Mouse (Mus musculus) ES-E14 (cell line): ENCODE measurements at regions not wholly inside any gene's neighbourhood (a gene's known extent, or its start where the extent isn't known, plus 50 kb on each side); places are given as distances from the start of the nearest gene placed in this dataset.

ENCODE experiments used
- DNase-seq: peaks from one replicate; pipeline ENCODE4 v3.0.0-alpha.2; 2013; ENCODE audit warnings: low read depth, low spot score
- H3K27ac ChIP-seq: 2 replicates; pipeline ENCODE4 v1.5.1; 2012; ENCODE audit warnings: low read depth, mild to moderate bottlenecking, low read length, moderate library complexity, mixed read lengths; ENCODE audit not compliant: poor library complexity, insufficient read depth, severe bottlenecking
- H3K36me3 ChIP-seq: 2 replicates; pipeline ENCODE4 v1.6.1; 2012; ENCODE audit warnings: mild to moderate bottlenecking, low read length, moderate library complexity, mixed read lengths; ENCODE audit not compliant: control insufficient read depth, poor library complexity, insufficient read depth, severe bottlenecking
- H3K4me1 ChIP-seq, 2 experiments: fragments of 150-350 bp in 1 of 2; sonication (generic) in 1 of 2; 2 replicates each; pipeline ENCODE4 v1.6.1; 2012; ENCODE audit warnings: low read length in 2 of 2, mild to moderate bottlenecking in 1 of 2, mixed read lengths in 1 of 2; ENCODE audit not compliant: control insufficient read depth in 2 of 2, insufficient read depth in 2 of 2, poor library complexity in 1 of 2
- H3K4me3 ChIP-seq, 2 experiments: fragments of 150-350 bp in 1 of 2; sonication (generic) in 1 of 2; 2 replicates each; pipeline ENCODE4 v1.5.1; 2012; ENCODE audit warnings: low read length in 2 of 2, low read depth in 1 of 2, mild to moderate bottlenecking in 1 of 2, mixed read lengths in 1 of 2; ENCODE audit not compliant: insufficient read depth in 1 of 2, poor library complexity in 1 of 2, severe bottlenecking in 1 of 2
- H3K9ac ChIP-seq: 2 replicates; pipeline ENCODE4 v1.6.1; 2012; ENCODE audit warnings: low read depth, mild to moderate bottlenecking, low read length, mixed read lengths; ENCODE audit not compliant: poor library complexity, insufficient read depth, severe bottlenecking
- H3K9me3 ChIP-seq: fragments of 150-350 bp; sonication (generic); 2 replicates; pipeline ENCODE4 v1.6.1; 2012; ENCODE audit warnings: low read depth, mild to moderate bottlenecking, low read length; ENCODE audit not compliant: control insufficient read depth, insufficient read depth
- CHD2 ChIP-seq: IDR thresholded peaks from 2 replicates; pipeline ENCODE4 v1.6.1; 2014; ENCODE audit warnings: mild to moderate bottlenecking, low read depth, low read length, inconsistent platforms
- HCFC1 ChIP-seq: IDR thresholded peaks from 2 replicates; pipeline ENCODE4 v1.6.1; 2012; ENCODE audit warnings: low read length, inconsistent platforms, borderline replicate concordance; ENCODE audit not compliant: insufficient read depth
- MAFK ChIP-seq: IDR thresholded peaks from 2 replicates; pipeline ENCODE4 v1.6.1; 2014; ENCODE audit warnings: mild to moderate bottlenecking, low read depth, low read length, inconsistent platforms; ENCODE audit not compliant: insufficient read depth
- ZC3H11A ChIP-seq: IDR thresholded peaks from 2 replicates; pipeline ENCODE4 v1.6.1; 2012; ENCODE audit warnings: low read depth, mild to moderate bottlenecking, inconsistent platforms, low read length, borderline replicate concordance
- ZNF384 ChIP-seq: IDR thresholded peaks from 2 replicates; pipeline ENCODE4 v1.6.1; 2012; ENCODE audit warnings: low read depth, low read length, inconsistent platforms
- in situ Hi-C, 2 experiments: fragments of 600-800 bp; cut with MboI; formaldehyde crosslinking; loops; one replicate each; pipeline ENCODE4 v1.15.1; 2025; ENCODE audit warnings: low sequenced_read_pairs in 2 of 2, inconsistent platforms in 1 of 2; ENCODE audit not compliant: unreplicated experiment in 2 of 2

GRCm38 (mm10) chr12:51241131-51241781, 106.6 kb upstream of the G2e3 start:
- Histone ChIP-seq H3K4me3 (no peak overlapping the region), H3K4me1 (no peaks in the 10 kb centered on the region), H3K27ac (no peak overlapping the region), H3K9ac (no peak overlapping the region), H3K36me3 (no peaks in the 10 kb centered on the region), H3K9me3 (no peaks in the 10 kb centered on the region)
- no peak for DNase-seq
- no peak for TF ChIP-seq ZC3H11A
- TF ChIP-seq CHD2, result no peak
- no peak for TF ChIP-seq MAFK
- no peak for TF ChIP-seq ZNF384
- no peak for TF ChIP-seq HCFC1
- in situ Hi-C loops, result no loop called here

- H3K36me3 ChIP-seq, result no peaks in the 10 kb centered on the region
Measured at GRCm38 (mm10) chr12:51211691-51212090, 136.2 kb upstream of the G2e3 start.

GRCm38 (mm10) chr12:51196289-51196688, 151.6 kb upstream of the G2e3 start:
- Histone ChIP-seq H3K4me1 (no peaks in the 10 kb centered on the region), H3K9ac (no peak overlapping the region), H3K36me3 (no peaks in the 10 kb centered on the region), H3K27ac (no peak overlapping the region), H3K4me3 (no peak overlapping the region), H3K9me3 (no peaks in the 10 kb centered on the region)
- TF ChIP-seq CHD2 (no peak), ZNF384 (no peak), HCFC1 (no peak), MAFK (no peak), ZC3H11A (no peak)
- DNase-seq, result no peak
- in situ Hi-C loops, result no loop called here

More at GRCm38 (mm10) chr12:51211691-51212090, 136.2 kb upstream of the G2e3 start:
- DNase-seq, result no peak
- no peak overlapping the region for H3K4me3 ChIP-seq
- TF ChIP-seq CHD2, result no peak
- TF ChIP-seq ZC3H11A, result no peak
- no peak for TF ChIP-seq HCFC1
- TF ChIP-seq ZNF384, result no peak
- TF ChIP-seq MAFK, result no peak
- H3K4me1 ChIP-seq, result no peaks in the 10 kb centered on the region
- H3K27ac ChIP-seq, result no peak overlapping the region
- no peaks in the 10 kb centered on the region for H3K9me3 ChIP-seq
- no peak overlapping the region for H3K9ac ChIP-seq
- in situ Hi-C loops, result no loop called here

GRCm38 (mm10) chr12:51195136-51195535, 152.7 kb upstream of the G2e3 start:
- Histone ChIP-seq H3K36me3 (no peaks in the 10 kb centered on the region), H3K4me1 (no peaks in the 10 kb centered on the region), H3K27ac (no peak overlapping the region), H3K9me3 (no peaks in the 10 kb centered on the region), H3K4me3 (no peak overlapping the region), H3K9ac (no peak overlapping the region)
- no peak for TF ChIP-seq ZNF384
- no peak for TF ChIP-seq ZC3H11A
- no peak for TF ChIP-seq CHD2
- TF ChIP-seq HCFC1, result no peak
- no peak for TF ChIP-seq MAFK
- DNase-seq, result no peak
- in situ Hi-C loops, result no loop called here
